Mouse (Mus musculus): ENCODE measurements at regions not wholly inside any gene's neighbourhood (a gene's known extent, or its start where the extent isn't known, plus 50 kb on each side); places are given as distances from the start of the nearest gene placed in this dataset.
A peak's percentile ranks its signal among the peaks of the same experiment; 100 is the strongest.

DNA sequence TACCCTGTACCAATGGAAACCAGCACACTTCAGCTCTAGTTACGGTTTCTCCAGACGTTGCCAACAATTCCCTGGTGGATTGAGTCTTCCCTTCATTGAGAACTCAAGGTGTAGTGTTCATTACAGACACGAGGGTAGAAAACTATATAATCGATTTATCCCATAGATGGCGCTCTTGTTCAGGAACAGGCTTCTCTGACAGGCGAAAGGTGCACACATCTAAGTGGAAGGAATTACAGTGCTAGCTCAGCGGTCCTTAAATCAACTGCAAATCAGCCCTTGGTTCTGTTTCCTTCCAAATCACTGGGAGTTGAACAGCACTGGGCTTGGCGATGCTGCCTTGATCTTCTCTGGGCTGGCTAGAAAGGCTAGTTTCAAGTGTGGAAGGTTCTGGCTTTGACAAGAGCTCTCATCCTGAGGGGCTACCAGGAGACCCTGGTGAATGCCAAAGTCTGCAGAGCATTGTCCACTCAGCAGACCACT, 161.1 kb downstream of the March11 start:
- Histone ChIP-seq H3K36me3 (no peaks in the 10 kb centered on the region), H3K9me3 (no peaks in the 10 kb centered on the region), H3K27ac (no peak overlapping the region), H3K4me3 (no peak overlapping the region), H3K9ac (no peak overlapping the region), H3K27me3 (no peaks in the 10 kb centered on the region), H3K4me1 (replicated peaks) (peaks cover 3% of the 10 kb centered on the region; the same call in 1 of the 2 replicates), H3K4me2 (peak overlapping the region; percentile 5; the same call in 1 of the 2 replicates)
- WGBS = 9% methylated on average over 8 of the region's 8 CpGs
- ATAC-seq (ENCODE audit: low FRiP score) = peak; percentile 80

DNA sequence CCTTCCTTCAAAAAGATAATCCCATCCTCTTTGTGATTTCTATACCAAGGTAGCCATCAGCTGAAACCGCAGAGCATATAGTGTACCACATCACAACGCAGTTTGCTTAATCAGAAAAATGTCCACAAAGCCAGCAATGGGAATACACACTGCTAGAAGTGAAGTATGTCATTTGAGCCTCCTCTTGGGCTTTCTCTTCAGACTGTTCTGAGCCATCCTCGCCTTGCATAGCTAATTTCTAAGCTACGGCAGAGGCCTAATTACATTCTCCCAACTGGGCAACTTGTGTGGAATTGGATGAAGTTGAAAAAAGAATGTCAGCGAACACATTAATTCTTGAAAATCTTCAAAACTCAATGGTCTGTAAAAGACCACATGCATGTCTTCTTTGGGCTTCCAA, 178.5 kb downstream of the March11 start:
- Histone ChIP-seq H3K27ac (no peak overlapping the region), H3K4me2 (no peak overlapping the region), H3K9me3 (no peaks in the 10 kb centered on the region), H3K9ac (no peak overlapping the region), H3K4me3 (no peak overlapping the region), H3K27me3 (no peaks in the 10 kb centered on the region), H3K4me1 (replicated peaks) (no peaks in the 10 kb centered on the region), H3K36me3 (no peaks in the 10 kb centered on the region)
- ATAC-seq (ENCODE audit: low FRiP score) = no peak
- 77% methylated on average over 5 of the region's 5 CpGs for WGBS
